Mouse (Mus musculus) C2C12 (cell line): ENCODE results near the gene Zfp131.

ENCODE experiments used
- CEBPB ChIP-seq: IDR thresholded peaks from one replicate; pipeline ENCODE4 v1.6.1; 2011; ENCODE audit warnings: low read depth, mild to moderate bottlenecking, control low read depth, moderate library complexity
- CTCF ChIP-seq: IDR thresholded peaks from one replicate; pipeline ENCODE4 v1.5.1; 2011; ENCODE audit not compliant: control insufficient read depth, insufficient read depth, insufficient read length
- FOSL1 ChIP-seq: IDR thresholded peaks from one replicate; pipeline ENCODE4 v1.8.0; 2011; ENCODE audit warnings: mild to moderate bottlenecking, low read length; ENCODE audit not compliant: poor library complexity, insufficient read depth, severe bottlenecking
- MAX ChIP-seq: IDR thresholded peaks from one replicate; pipeline ENCODE4 v1.6.1; 2011; ENCODE audit warnings: mild to moderate bottlenecking, control low read depth
- MYOD1 ChIP-seq: IDR thresholded peaks from one replicate; pipeline ENCODE4 v1.6.1; 2011; ENCODE audit warnings: low read depth; ENCODE audit not compliant: control insufficient read depth, insufficient read length
- MYOG ChIP-seq: IDR thresholded peaks from one replicate; pipeline ENCODE4 v1.6.1; 2011; ENCODE audit not compliant: control insufficient read depth, insufficient read length; ENCODE audit errors: extremely low read depth
- USF1 ChIP-seq: IDR thresholded peaks from one replicate; pipeline ENCODE4 v1.6.1; 2011; ENCODE audit warnings: low read depth, mild to moderate bottlenecking, control low read depth, moderate library complexity

DNA sequence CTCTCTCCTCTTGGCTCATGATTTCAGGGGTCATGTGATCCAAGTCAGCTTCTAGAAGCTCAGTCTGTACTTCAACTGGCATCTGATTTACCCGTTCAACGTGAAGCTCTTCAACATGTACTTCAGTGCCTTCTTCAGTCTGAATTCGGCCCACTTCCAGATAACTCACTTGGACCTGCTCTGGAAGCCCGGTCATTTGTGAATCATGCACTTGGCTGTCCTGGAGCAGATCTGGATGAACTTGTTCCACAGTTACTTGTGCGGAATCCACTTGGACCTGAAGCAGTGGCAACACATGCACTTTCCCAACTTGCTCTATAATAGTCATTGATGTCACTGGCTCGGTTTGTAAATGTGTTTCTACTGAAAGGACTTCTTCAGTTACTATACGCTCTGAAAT is 24.2 kb downstream of the Zfp131 start:
- TF ChIP-seq CTCF (no peak), USF1 (no peak), MAX (no peak), MYOD1 (no peak), MYOG (no peak), CEBPB (no peak), FOSL1 (no peak)
